Mouse (Mus musculus) adipocyte (in vitro differentiated cells): ENCODE results near the gene Lypd4.
"Not testable (repeated sequence)": the region's sequence is repeated elsewhere in the genome, so short reads cannot be mapped to it uniquely, and the experiment has no call there.

ENCODE experiments used
- DNase-seq: peaks from one replicate; pipeline ENCODE4 v3.0.0-alpha.2; 2016; ENCODE audit warnings: low spot score

The Lypd4 gene

DNA sequence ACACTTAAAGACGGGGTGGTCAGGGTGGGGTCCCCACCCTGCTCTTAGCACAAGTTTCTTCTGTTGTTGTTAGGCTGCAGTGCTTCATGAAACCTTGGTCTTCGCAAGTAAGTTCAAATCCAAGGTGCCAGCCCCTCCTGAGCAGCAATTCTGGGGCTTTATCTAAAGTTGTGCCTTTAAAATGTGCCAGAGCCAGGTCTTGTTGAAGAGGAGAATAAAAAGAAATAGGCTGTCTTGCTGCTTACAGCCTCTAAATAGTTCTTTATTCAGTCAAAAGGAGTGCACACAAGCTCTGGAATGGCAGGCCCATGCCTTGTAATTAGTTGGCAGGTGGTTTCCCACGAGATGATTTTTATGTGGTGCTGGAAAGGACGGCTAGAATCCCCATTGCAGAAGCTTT, 17.4 kb upstream of the Lypd4 start:
- DNase-seq = no peak

DNA sequence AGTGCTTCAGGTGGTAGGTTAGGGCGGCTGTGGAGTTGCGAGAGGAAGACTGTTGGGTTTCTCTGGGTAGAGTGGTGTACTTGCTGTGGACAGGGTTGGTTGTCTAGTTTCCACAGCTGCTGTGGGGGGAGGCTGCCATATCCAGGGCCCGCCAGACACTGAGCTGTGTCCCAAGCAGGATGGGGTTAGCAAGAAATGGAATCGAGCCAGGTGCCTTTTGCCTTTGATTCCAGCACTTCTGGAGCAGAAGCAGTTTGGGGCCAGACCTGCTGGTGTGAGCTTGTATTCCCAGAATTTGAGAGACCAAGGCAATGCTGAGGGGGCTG, 16.5 kb upstream of the Lypd4 start:
- DNase-seq = peak; percentile 72

DNA sequence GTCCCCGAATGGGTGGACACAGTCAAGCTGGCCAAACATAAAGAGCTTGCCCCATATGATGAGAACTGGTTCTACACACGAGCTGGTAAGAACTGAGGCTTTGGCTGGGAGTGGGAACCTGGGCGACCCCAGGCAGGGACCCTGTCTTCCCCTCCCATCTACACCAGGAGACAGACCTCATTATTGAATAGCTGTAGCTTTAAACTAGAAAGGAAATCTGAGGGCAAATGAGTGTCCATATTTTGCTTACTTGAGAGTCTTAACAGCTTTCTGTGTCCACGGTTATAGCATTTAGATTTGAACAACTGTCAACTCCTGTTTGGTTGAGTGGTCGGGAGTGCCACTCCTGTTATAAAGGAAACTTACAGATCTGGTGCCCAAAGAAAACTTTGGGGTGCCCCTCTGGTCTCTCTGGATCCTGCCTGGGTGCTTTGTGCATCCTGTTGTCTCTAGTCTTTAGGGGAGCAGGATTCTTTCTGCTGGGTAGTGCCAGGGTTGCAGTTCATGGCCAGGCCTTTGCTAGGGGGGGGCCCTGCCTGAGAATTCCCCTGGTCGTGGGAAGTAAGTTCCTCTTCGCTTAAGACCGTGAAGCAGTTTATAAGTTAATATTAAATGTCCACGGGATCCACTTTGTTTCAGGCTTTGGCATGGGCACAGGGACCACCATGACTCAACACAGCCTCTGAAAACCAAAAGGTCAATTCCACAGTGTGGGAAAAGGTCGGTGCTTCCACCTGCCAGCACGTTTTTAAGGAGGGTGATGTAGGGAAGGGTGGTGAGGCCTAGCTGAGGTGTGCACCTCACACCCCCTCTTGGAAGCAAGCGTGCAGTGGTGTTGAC, 15.9 kb upstream of the Lypd4 start:
- peak; percentile 10 for DNase-seq

DNA sequence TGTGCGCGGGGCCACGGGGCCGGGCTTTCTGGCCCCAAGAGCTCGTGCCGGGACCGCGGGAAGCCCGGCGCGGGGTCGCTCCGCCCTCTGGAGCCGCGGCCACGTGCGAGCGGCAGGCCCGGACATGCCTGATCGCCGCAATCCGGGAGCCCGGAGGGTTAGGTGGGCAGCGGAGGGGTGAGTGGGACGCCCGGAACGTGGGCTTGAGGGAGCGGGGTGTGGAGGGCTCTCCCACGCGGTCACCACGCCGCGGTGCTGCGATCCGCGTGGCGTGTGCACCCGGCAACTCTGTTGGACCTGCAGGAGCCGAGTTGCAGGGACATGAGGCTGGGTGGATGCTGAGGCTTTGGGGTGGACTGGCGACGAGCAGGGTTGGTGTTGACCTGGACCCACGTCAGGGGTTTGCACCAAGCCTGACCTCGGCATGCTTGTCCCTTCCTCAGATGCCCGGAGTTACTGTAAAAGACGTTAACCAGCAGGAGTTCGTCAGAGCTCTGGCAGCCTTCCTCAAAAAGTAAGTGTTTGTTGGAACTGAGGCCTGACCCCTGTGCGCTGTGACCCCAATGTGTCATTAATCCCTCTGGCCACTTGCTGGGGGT, 15.1 kb upstream of the Lypd4 start:
- peak; percentile 47 for DNase-seq

DNA sequence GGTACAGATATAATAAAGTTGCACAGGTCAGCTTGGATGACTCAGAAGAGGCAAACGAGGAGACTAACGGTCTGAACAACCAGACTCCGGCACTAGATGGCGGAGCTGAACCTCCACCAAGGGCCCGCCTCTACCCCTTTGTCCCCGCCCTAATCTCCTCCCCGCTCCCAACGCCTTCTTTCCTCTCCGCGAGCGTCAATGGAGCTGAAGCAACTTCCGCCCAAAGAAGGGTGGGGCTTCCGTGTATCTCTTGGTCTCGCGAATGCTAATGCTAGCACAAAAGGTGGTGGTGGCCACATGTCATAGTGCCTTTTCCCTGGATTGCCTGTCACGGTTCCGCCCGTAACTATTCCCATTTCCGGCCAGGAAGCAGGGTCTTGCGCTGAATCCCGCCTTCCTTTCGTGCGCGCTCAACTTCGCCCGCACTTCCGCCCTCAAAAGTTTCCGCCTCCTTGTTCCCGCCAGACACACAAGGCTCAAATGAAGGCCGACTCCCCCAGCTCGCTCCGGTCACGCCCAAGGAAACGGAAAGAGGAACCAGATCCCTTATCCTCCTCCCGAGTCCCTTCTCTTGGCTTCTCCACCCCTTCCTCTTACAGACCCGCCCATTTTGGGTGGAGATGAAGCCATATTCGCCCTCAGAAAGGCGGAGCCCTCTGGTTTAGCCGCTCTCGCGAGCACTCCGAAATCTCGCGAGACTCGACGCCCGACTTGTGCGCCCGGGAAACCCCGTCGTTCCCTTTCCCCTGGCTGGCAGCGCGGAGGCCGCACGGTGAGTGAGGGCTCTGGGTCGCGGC, 14.4 kb upstream of the Lypd4 start, which contains the start of gene Rps19:
Rps19 (plus strand) TSS at position 476 of the 797 bp plus-strand sequence.
- DNase-seq = peak; percentile 99

DNA sequence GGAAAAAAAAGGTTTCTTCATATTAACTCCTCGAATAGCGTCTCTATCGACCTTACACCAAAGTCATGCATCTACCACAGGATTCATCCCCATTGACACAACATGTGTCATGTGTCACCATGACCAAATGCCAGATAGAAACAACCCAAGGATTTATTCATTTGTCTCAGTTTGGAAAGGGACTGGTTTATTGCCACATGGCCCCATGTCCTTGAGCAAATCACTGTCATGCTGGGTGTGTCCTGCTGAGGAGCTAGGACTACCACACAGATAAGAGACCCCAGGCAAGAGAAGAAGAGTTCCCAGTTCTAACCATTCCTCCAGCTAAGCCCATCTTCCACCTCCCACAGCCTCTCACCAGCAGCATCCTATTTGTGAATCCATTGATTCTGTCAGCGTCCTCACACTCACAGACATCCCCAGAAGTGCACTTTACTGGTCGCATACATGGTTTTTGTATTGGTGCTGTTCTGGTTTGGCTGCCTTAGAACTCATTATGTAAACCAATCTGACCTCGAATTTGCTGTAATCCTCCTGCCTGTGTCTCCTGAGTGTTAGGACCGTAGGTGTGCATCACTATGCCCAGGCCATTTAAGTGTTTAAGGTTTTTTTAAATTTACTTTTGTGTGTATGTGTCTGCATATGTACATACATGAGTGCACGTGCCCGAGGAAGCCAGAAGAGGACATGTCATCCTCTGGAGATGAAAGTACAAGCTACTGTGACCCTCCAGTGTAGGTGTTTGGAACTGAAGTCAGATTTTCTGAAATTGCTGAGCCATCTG, 12.9 kb upstream of the Lypd4 start:
- DNase-seq = no peak

DNA sequence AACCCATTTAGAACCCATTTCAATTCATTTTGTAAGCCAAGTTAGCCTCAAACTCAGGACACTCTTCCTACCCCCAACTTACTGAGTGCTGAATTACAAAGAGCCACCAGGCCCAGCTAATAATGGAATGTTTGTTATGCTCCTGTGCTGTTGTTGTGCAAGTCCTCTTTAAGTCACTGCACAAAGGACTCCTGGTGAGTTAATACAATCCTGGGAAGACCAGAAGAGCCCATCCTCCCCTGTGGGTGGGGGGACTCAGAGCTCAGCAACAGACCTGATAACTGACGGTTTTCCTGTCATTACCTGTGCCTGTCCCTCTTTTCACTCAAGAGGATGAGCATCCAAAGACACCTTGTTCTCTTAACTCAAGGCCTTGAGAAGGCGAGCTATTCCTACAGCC, 9.9 kb upstream of the Lypd4 start:
- no peak for DNase-seq

DNA sequence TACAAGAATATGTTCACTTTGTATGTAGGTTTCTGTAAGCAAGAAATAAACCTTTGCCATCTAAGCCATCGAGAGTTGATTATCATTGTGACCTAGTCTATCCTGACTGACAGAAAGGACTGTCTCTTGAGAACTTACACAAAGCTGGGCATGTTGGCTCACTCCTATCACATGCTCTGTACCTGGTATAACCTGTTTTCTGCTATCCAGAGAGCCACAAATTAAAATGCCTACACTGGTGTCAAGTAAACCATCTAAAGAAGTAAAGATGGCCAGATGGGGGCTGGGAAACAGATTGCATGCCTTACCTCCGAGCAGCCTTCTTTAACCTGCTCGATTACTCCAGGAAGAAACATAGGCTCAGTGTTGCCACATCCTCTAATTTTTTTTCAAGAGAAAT, 7.8 kb upstream of the Lypd4 start:
- no peak for DNase-seq

DNA sequence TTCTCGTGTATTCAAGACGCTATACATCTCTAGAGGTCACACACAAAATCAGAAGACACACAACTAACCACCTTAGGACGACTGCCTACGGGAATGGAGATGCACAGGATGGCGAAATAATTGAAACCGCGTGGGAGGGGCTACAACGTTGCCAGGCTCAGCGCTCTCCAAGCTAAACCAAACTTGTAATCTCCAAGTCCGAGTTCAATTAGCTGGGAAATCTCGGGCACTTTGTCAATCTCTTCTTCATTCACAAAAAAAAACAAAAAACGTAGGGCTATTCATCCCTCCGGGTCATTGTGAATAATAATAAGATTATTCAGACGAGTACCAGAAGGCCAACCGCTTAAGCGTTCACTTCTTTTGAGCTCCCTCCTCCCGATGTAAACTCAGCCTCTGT, 661 bp downstream of the Lypd4 start:
- no peak for DNase-seq

DNA sequence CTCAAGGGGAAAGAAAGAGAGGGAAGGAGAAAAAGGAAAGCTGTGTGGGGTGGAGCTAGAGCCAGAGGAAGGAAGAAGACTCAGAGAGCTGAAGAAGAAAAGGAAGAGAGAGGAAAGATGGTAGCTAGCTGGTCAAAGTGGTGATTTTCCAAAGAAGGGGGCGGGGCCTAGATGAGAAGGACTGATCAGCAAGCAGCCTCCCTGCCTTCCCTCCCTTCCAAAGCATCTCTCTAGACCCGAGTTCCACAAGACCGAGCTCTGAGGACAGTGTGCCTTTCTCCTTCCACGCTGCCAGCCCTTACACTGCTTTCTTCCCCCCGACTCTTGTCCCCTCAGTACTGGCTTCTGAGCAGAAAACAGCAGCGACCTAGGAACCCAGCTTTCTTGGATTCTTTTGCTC, 5.6 kb downstream of the Lypd4 start:
- DNase-seq = no peak

DNA sequence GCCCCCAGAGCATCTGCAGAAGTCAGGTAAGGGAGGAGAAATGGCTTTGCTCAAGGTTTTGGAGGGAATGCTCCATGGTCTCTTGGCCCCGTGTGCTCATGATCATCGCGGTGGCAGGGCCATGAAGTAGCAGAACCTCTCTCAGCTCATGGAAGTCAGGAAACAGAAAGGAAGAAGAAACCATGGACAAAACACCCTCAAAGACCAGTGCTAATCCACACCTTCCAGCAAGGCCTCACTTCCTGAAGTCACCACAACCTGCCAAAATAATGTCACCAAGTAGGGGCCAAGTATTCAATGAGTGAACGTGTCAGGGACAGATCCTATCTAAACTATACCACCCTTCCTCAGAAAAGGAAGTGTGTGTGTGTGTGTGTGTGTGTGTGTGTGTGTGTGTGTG, 6.9 kb downstream of the Lypd4 start:
- DNase-seq = no peak

DNA sequence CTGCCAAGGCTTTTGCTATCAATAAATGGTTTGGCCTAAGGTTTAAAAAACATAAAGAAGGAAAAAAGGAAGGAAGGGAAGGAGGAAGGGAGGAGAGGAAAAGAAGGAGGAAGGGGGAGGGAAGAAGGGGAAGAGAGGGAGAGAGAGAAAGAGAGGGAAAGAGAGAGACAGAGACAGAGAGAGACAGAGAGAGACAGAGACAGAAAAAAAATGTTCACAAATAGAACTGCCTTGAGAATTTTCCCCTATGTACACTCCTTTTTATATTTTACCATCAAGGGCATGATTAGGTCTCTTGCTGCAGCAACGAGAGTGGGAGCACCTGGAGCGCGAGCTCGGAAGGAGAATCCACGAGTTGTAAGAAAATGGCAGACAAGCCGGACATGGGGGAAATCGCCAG, 7.8 kb downstream of the Lypd4 start, which contains the start of gene Gm9844:
Gm9844 (plus strand) TSS at position 301 of the 400 bp plus-strand sequence.
- no peak for DNase-seq

DNA sequence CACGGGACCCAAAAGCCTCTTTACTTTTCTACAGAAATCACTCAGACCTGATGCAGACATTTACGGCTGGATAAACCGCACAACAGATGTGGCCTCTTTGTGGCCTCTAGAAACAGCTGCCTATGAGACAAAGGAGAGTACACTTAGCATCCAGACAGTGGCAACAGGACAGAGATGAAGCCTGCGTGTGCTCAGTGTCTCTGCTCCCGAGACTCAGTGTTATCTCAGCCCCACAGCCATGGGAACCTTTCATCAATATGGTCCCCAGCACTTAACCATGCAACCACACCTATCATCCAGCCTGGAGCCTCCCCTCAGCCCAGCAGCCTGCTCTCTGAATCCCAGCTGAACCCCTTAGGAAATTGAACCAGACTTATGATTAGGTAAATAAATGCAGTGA, 10.5 kb downstream of the Lypd4 start:
- DNase-seq = no peak

DNA sequence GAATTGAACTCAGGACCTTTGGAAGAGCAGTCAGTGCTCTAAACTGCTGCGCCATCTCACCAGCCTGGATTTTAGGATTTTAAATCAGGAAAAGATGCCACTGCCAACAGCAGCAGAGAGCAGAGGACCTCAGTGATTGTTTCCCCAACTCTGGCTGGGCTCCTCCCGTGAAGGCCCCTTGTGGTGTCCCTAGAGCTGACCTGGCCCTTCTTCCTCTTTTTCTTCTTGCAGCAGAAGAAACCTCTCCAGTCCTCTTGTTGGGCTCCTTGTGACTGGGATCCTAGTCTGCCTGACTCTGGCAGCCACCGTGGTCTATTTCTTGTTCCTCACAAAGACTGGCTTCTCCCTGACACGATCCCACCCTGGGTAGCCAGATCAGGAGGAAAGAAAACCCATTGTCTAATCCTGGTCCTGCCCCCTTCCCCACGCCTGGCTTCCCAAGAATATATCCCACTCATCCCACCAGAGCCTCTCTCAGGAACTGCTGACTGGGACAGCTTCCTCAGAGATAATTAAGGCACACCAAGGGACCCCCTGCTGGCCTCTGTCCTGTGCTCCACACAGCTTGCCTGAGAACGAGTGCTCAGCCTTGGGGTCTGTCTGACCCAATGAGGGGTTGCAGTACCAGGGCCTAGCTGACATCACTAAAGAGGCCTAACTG, 13.2 kb downstream of the Lypd4 start:
- DNase-seq = no peak

DNA sequence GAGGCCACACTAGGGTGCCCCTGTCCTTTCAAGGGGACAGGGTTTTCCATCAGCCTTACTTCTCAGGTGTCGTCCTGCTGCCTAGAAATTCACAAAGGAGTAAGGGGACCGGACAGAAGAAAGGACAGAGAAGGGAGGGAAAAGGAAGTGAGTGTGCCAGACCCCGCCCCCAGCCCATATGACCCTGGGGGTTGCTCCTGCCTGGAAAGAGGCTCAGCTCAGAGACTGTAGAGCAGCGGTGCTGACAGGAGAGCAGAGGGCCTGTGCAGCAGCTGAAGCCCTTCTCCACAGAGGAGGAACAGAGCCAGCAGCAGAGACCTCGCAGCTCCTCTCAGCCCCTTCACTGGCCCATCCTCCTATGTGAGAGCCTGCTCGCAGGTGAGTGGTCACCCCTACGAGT, 16.0 kb downstream of the Lypd4 start:
- DNase-seq = no peak

DNA sequence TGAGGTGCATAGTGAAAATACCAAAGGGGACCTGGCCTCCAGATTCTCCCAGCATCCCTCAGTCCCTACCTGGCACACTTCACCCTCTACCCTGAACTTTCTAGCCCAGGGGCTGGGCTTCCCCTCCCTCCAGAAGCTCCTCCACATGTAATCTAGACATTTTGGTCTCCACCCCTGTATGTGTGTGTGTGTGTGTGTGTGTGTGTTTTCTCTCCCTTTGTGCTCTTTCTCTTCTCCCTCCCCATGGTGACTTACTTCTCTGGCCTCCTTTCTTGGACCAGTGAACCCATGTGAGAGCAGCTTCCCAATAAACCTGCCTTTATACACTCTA, 16.5 kb downstream of the Lypd4 start:
- no peak for DNase-seq

DNA sequence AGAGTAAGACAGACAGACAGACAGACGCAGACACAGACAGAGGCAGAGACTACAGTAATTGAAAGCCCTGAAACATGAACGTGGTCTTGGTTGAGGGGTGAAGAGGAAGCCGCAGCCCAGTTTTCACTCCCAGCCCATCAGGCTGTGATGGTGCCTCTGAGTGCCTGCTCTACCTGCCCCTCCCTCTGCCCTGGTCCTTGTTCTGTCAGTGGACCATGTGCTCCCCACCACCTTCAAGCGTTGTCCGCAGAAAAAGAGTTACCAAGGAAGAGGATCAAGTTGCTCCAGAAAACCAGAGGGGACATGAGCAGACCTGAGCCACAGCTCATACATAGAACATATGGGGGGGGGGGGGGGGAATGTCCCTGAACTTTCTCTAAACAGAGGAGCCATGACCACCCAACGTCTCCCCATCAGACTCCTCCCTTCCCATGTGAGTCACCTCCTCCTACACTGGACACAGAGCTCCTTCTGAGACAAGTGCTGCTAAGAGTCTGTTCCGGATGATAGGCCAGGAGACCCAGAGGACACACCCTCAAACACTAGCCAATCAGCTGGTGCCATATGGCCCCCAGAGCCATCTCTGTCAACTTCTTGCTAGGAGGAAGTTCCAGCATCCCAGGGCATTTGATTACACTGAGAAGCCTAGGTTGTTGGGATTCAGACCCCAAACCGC, 17.0 kb downstream of the Lypd4 start:
- DNase-seq = no peak

DNA sequence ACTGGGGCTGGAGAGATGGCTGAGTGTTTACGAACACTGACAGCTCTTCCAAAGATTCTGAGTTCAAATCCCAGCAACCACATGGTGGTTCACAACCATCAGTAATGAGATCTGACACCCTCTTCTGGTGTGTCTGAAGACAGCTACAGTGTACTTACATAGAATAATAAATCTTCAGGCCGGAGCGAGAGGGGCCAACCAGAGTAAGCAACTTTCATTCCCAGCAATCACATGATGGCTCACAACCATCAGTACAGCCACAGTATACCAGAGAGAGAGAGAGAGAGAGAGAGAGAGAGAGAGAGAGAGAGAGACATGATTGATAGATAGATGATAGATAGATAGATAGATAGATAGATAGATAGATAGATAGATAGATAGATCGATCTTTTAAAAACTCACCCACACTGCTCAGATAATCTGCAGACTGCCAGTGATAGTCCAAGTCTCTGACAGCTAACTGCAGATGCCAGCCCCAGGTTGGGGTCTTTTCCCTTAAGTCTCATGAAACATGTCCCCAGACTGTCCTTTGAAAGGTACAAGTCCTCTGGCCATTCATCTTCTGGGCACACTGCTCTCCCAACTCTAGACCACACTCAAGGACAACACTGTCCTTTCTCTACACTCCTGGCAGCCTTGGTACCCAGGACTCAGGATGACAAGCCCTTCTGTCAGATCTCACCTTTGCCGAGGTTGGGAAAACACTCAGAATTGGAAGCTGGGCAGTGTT, 18.0 kb downstream of the Lypd4 start:
- no peak for DNase-seq

DNA sequence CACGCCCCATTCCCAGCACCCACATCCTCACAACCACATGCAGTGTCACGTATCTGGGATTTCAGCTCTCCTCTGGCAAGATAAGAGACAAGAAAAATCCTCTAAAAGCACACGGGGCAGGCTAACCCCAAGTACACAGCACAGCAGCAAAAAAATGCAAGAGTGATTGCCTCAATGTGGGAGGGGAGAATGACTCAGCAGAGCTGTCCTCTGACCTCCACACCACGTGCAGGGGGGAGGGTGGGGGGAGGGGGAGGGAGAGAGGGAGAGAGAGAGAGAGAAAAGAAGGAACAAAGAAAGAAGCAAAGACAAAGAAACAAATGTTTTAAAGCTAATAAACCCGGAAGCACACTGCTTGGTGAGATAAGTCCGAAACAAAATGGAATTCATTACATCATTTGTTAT, 18.8 kb downstream of the Lypd4 start:
- DNase-seq = peak; percentile 70

DNA sequence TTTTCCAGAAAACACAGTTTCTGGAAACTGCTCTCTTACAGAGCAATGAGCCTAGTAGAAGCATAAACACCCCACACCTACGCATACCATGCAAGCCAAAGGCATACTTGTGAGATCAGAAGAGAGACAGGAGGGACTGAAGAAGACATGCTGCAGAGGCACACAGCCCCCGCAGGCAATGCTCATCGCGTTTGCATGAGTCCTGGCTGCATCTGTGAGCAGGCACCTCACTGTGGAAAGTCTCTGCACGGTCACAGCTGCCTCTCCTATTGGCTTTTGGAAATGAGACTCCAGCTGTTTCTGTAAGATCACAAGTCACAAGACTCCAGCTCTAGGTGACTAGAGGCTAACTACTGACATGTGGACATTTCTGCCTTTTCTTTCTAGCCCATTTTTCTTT, 19.6 kb downstream of the Lypd4 start:
- no peak for DNase-seq

DNA sequence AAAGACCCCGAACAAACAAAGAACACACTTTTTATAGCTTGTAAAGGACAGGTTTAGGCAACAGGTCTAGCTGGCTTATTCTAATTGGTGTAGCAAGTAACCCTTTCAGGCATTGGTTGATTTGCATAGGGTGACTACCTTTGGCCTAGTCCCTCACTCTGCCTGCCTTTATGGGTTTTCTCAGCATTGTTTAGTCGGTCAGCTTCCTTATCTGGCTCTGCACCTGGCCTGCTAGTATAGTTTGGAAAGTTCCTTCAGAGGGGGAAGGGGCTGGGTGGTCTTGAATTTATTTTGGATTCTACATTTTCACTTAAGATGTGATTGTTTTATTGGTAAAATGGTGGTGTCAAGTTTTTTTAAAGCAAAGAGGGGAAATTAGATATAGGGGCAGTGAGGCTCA, 23.2 kb downstream of the Lypd4 start:
- DNase-seq = not testable (repeated sequence)
